Mouse (Mus musculus): ENCODE measurements at regions not wholly inside any gene's neighbourhood (a gene's known extent, or its start where the extent isn't known, plus 50 kb on each side); places are given as distances from the start of the nearest gene placed in this dataset.

GRCm38 (mm10) chr14:45984135-45984892, 326.4 kb upstream of the Ddhd1 start:
- no peak for DNase-seq

- DNase-seq = no peak
Observed at GRCm38 (mm10) chr14:45992041-45992869, 334.3 kb upstream of the Ddhd1 start.

DNA sequence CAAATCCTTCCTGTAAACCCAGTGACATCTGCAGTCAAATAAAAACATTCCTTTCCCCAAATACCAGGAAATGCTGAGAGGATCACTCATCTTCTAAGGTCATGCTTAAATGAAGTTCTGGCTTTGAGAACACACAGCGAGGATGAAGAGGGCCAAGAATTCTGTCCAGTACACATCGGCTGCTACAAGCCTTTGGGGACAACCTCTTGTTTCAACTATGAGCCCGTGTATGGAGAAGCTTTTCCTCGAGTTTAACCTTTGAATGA, 334.9 kb upstream of the Ddhd1 start:
- no peak for DNase-seq

DNA sequence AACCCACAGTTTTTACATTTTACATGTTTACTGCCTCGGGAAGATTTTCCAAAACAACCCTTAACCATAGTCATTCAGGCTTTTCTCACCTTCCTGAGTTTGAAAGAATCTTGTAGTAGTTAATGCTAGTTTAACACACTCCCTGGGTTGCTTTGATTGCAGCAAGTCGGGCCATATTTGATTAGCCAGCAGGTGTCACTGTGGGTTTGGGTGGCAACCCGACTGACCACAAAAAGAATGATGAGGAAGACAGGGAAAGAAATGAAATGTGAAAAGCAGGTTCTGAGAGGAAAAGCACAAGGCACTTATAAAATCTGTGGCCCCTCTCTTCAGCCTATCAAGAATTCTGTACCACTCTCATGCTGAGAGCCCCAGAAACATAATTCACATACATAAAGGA, 335.7 kb upstream of the Ddhd1 start:
- peak; percentile 61 for DNase-seq

- DNase-seq = peak; percentile 61
Observed at GRCm38 (mm10) chr14:45996760-45997159, 338.8 kb upstream of the Ddhd1 start.

DNA sequence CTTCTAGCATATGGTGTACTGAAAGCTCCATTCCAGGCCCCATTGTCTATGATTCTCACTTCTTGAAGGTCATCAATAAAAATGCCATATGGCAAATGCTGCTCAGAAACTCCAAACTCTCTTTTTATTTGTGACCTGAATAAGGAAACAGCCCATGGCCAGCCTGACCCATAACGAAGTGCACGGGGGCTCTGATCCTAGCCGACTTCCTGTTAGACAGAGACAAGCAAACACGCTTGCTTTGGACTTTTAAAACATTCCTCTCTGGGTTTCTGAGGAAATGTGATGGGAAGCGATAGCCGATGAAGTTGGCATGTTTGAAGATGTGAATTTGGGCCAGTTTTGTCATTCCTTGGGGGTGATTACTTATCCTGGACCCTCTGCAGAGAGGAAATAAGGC, 346.1 kb upstream of the Ddhd1 start:
- DNase-seq = no peak

DNA sequence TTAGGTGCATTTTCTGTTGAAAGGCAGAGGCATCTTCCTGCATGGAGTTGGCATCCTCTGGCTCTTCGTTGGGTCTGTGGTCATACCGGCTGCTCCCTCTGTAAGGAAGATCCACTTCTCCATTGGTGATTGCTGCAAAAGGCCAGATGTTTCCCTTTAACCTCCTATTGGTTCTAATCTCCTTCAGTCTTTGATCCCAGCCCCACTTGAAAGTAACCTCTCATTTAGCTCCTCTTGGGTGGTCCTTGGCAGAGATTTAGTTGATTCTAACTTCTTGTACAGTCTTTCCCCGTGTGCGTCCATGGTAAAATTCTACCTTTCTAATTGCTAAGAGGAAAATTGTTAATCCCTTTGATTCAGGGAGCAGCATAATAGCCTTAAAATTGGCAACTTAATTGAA, 347.4 kb upstream of the Ddhd1 start:
- DNase-seq = no peak

DNA sequence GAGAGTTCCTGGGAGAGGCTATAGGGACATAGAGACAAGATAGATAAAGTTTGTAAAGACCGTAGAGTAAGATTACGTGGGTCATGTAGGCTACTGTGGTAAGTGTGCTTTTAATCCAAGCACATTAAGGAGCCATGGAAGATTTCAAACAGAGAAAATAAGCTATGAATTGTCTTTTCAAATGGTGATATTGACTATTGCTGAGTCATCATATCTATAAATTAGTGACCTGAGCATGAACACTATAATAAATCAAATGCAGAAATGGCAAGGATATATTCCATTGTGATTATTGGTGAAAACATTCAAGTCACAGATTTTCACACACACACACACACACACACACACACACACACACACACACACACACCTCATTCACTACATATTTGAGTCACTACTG, 355.3 kb upstream of the Ddhd1 start:
- DNase-seq = no peak

- DNase-seq = no peak
Observed at GRCm38 (mm10) chr14:46014090-46014489, 356.1 kb upstream of the Ddhd1 start.

- DNase-seq = no peak
Observed at GRCm38 (mm10) chr14:46015682-46016400, 357.9 kb upstream of the Ddhd1 start.

DNA sequence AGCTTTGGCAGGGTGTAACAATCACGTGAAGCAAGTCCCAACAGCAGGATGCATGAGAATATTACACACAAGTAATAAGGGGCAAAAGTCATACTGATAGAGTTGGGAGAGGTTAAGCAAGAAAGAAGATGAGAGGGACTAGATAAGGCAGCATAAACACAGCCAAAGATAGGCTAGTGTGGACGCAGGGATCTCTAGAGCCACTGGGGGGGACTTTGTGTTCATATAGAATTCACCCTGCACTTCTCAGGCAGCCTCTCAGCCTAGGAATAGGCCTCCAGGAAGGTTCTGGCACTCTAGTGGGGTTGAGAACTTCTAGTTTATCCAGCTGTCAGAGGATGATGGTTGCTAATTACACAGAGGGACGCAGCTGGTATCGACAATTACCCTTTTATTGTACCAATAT, 358.8 kb upstream of the Ddhd1 start:
- DNase-seq = no peak

DNA sequence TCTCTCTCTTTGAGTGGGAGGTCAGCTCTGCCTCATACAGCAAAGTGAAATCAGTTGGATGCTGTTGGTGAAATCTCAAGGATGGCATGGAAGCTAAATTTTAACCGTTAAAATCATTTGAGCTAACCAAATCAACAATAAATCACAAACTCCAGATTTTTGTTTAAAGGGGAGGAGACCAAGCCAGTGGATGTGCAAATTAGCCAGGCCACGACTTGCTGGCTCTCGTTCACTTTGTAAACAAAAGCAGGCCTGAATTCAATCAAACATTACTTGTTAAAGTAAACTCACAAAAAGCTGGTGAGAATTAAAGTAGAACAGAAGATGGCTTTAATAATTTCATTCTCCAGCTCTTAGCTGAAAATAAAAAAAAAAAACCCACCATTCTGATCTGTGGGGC, 359.3 kb upstream of the Ddhd1 start:
- DNase-seq = no peak

DNA sequence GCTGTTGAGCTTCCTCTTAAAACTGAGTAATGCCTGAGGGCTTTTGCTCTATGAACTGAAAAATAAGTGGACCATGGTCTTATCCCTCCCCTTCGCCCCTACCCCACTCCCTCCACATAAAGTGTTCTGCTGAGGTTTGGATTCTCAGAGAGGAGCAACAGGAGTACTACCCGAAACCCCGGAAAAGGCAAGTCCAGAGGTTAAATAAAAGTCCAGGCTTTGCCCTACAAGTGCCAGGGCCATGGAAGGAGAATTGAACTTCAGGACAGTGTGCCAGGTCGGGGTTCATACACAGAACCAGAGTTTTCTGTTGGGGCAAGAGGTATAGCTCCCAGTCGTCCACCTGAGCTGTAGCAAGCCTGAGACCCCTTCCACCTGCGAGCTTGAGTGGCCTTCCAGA, 360.0 kb upstream of the Ddhd1 start:
- DNase-seq = no peak

DNA sequence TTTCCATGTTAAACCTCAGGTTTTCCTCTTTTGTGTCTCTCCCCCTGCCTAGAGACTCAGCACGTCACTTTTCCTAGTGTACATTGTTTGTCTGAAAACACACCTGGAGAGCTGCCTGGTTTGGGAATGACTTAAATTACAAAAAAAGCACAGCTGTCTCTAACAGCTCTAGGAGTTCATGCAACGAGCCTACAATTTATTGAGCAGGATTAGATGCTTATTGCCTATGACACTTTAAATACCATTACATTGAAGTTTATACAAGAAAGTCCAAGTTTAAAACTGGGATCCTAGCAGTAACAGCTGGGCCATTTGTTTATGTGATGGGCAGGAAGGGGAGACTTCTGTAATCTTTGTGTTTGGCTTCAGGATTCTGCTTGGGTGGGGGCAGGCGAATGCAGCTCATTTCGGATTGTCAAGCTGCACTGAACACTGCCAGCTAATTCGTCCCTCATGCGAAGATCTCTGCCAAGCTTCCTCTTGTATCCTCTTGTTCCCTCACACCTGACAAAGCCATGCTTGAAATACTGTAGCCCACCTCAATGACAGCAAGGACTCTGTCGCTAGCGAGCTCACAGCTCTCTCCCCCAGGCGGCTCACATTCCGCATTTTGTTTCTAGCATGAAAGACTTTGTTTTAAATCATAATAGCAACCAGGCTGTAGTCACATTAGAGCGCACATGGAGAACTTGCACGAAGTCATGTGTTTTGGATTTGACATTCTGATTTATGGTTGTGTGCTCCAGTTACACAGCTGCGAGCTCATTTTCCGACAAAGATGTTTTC, 359.8 kb upstream of the Gm15217 start:
- DNase-seq = no peak

DNA sequence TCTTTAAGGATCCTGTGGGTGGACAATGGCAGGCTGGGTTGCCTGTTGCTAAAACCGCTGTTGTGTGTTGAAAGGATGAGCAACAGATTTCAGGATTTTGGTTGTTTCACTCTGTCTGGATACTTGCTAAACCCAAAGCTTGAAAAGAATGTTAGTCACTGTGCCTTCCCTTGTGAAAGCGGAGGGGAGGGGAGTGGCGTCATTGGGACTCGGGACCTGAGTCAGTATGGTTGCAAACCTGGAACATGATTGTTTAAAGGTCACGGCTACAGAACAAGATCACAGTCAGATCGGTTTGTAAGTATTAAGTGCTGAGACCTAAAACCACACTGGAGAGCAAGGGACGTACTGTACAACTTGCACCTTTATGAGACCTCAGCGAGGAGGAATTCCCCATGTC, 344.9 kb upstream of the Gm15217 start:
- DNase-seq = peak; percentile 29

DNA sequence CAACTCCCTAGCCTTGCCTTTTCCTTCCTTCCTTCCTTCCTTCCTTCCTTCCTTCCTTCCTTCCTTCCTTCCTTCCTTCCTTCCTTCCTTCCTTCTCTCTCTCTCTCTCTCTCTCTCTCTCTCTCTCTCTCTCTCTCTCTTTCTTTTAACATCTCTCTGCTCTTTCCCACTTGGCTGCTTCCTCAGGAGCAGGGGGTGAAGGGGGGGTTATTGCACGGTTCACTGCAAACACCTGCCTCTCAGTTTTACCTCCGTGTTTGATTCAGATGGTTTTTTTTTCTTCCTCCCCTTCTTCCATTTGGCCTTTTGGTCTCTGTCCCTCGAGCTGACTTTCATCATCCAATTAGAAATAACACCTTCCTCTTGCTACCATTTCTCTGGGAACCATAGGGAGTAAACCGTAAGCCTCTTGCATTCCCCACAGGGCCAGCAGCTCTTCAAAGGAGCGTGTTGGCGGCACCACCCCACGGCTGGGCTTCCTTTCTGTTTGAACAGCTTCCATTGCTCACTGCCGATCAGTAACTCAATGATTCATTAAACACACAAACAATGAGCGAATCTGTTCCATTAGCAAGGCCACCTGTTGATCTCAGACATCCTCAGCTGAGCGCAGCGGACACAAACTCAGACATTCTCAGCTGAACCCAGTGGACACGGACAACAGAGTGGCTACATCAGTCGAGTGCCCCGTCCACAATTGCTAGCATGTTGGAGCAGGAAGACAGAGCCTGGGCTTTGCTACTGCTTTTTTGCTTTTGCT, 318.4 kb upstream of the Gm15217 start:
- DNase-seq = peak; percentile 19

DNA sequence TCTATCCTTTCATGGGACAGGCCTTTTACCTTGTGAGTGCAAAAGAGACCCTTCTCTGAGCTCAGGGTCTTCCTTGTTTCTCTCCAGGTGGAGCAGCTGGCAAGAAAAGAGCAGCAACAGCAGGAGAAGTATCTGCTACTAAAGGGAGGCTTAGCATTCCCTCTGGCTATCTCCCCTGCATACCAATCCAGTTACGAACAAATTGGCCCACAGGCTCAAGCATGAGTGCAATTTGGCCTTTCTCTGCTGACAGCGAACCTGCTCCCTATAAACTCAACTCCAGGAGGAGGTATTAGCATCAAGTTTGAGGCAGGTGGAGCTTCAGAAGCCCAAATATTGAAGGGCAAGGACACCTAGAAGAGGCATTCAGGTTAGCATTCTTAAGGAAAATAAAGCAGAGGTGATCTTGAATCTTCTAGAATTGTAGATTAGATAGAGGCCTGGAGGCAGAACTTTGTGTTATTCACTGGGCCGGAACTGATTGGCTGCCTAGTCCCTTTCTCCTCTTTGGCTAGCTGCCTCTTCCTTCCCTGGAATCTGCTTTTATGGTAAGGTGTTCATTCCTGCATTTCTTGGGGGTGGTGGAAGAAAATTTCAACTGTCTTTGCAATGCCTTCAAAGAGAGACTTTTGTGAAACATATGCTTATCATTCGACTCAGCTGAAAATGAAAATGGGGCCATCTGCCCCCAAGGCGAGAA, 312.0 kb upstream of the Gm15217 start:
- DNase-seq = no peak

DNA sequence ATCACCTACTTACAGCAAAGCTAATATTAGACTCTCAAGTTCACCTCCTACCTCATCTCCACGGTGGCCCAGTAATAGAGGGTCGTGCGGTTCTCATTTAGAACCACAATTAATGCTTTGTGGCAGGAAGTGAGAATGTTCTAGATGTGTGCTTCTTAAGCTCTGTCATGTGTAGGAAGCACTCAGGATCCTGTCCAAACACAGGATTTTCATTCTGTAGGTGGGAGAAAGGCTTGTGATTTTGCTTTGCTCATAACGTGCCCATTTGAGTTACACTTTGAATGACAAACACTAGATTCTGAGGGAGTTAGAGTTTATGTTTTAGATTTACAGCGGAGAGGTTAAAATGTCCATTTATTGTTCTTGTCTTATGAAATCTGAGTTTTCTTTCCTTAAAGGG, 308.0 kb upstream of the Gm15217 start:
- no peak for DNase-seq

DNA sequence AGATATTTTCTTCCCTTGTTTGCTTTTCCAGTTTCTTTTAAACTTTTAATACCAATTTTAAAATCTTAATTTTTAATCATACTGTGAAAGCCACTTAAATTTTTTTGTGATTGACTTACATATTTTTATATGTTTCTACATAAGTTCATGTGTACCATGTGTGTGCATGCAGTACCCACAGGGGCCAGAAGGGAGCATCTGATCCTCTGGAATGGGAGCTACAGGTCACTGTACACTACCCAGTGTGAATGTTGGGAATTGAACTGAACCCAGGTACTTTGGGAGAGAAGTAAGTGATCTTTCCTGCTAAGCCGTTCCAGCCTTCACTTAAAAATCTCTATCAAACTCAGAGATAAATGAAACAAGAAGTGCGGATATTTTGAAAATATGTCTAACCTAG, 302.5 kb upstream of the Gm15217 start:
- DNase-seq = peak; percentile 6

DNA sequence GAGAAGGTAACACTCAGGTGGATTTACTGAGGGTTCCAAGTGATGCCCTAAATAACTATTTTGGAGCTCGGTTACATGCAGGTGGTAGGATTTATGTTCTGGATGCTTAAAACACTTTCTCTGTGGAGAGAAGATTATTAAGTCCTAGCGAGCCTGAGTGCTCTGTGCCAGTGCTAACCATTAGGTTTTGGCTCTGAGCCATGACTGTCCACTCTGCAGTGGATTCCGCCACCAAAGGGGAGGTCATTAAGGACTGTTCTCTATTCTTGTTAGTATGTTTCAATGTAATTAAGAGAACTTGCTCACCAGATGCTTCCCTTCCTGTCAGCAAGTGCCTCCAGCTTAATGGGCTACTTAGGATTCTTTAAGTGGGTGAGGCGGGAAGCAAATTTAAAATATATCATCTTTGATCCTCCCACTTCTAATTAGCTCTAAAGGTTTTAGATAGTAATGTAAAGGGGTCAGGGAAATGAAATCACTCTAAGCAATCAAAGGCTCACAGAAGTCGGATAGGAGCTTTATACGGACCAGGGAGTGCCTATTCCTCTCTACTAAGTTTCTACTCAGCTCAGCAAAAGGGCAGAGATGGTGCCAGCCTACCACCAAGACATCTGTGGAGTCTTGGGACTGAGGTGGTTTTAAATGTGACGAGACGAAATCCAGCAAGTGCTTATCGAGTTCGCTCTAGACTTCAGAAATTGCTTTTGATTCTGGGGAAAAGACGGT, 301.6 kb upstream of the Gm15217 start:
- DNase-seq = no peak
